Comparison of ENCODE assay signal across 9 mouse cellular contexts in the genomic region with DNA sequence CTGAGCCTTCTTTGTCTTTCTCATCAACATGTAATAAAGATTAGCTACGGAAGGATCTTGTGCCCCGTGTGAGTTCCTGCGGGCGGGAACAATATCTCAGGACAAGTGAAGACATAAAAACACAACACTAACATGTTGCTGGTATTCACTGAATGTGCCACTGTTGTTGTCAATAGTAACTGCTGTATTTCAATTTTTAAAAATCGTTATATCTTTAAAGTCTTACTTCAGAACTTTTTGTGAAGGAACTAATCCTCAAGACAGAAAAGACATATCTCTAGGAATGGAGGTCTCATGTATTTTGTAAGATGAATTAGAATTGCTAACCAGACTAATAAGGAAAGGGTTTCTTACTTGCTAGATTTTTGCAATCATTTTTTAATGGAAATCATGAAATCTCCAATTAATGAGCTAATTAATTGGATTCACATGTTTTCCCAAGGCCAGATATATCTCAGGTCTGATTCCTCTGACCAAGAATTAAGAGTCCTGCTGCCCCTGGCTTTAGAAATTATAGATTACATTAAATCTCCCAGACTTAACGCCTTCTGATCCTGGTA. TPM values are rescaled to one million over a fixed set of nuclear protein-coding genes. Genes with fewer than 3 reads are reported as not detected.
DNase-seq lines count a peak whose midpoint lies in the region; TF ChIP-seq lines count a peak whose summit lies in the region.
"Had no signal": no experiment of that assay in that cellular context is flagged by ENCODE, and none has a peak within 500 bp of the region (broad histone marks: within the 10 kb centered on the region; RNA-seq: fewer than 3 reads in every experiment).

No protein-coding gene starts in this region.

- no peak for DNase-seq in heart, embryonic 10.5 days (ENCODE audit: low spot score)
- no peak for DNase-seq in heart, adult 2 months
- no peak for DNase-seq in CH12.LX (ENCODE audit: extremely low read depth)
- DNase-seq in hindbrain, embryonic 10.5 days (ENCODE audit: low spot score) = no peak
- DNase-seq in spleen, postnatal 4 days (ENCODE audit: low spot score in 2 of 2) = no peak
- no peak for DNase-seq in thymus, adult 18-20 months
- DNase-seq in urinary bladder, postnatal 25 days (ENCODE audit: low spot score) = no peak

- H3K27me3 ChIP-seq in heart, embryonic 10.5 days (ENCODE audit: insufficient read depth, poor library complexity, severe bottlenecking) = no peaks in the 10 kb centered on the region
- no peaks in the 10 kb centered on the region for H3K27me3 ChIP-seq in heart, adult 2 months (ENCODE audit: control insufficient read depth, insufficient read depth, low read length)
- no peaks in the 10 kb centered on the region for H3K27me3 ChIP-seq in CH12.LX (replicated peaks)
- H3K27me3 ChIP-seq in hindbrain, embryonic 10.5 days (ENCODE audit: insufficient read depth, poor library complexity, severe bottlenecking) = no peaks in the 10 kb centered on the region

- intact Hi-C loops in heart, adult 2 months (cut with DNase I) = loop anchor here (10.0 kb wide), 1 partner anchor 54 kb away; a partner anchor contains a TSS

- WGBS in heart, embryonic 10.5 days = 42% methylated on average over 6 of the region's 6 CpGs
- WGBS in heart, adult 2 months = 24% methylated on average over 6 of the region's 6 CpGs
- WGBS in hindbrain, embryonic 10.5 days = 46% methylated on average over 6 of the region's 6 CpGs
- WGBS in macrophage (ENCODE audit: missing documents) = 45% methylated on average over 6 of the region's 6 CpGs

- TF ChIP-seq RAD21 in CH12.LX (IDR thresholded peaks at IDR 0.05; ENCODE audit: low read depth, low read length) = no peak

- H3K27ac ChIP-seq in heart, embryonic 10.5 days = no peak overlapping the region
- H3K27ac ChIP-seq in heart, adult 2 months = no peak overlapping the region
- H3K27ac ChIP-seq in CH12.LX (ENCODE audit: insufficient read depth, low read depth) (no peak overlapping the region), macrophage (no peak overlapping the region)
- peak overlapping the region; percentile 74; the same call in 1 of the 2 replicates for H3K27ac ChIP-seq in hindbrain, embryonic 10.5 days

- H3K4me3 ChIP-seq in heart, embryonic 10.5 days = peak overlapping the region; percentile 39
- no peak overlapping the region for H3K4me3 ChIP-seq in heart, adult 2 months
- H3K4me3 ChIP-seq in CH12.LX (replicated peaks in 1 of 3; ENCODE audit: low read depth in 2 of 3, low read length in 2 of 3, poor library complexity in 1 of 3) (no peak overlapping the region), macrophage (ENCODE audit: inconsistent target) (0 out of 2 replicates have a peak overlapping the region, but pooled peaks have one; percentile 1)
- H3K4me3 ChIP-seq in hindbrain, embryonic 10.5 days = peak overlapping the region; percentile 39

- dilution Hi-C loops in CH12.LX (cut with MboI; ENCODE audit: extremely low pct_ligation_motif_present, extremely low pct_unique_long_range_greater_than_20kb, low sequenced_read_pairs) = no loop called here

- no peak for TF ChIP-seq CTCF in heart, adult 2 months (IDR thresholded peaks at IDR 0.05)
- no peak for TF ChIP-seq CTCF in CH12.LX (conservative IDR thresholded peaks at IDR 0.05 in 1 of 2, IDR thresholded peaks at IDR 0.05 in 1 of 2; ENCODE audit: low read depth in 2 of 2, low read length in 2 of 2)

- no peak for TF ChIP-seq EP300 in heart, adult 2 months (IDR thresholded peaks at IDR 0.05; ENCODE audit: insufficient read depth, low read depth, low read length)
- TF ChIP-seq EP300 in CH12.LX (IDR thresholded peaks at IDR 0.05; ENCODE audit: low read length) = no peak

- no peaks in the 10 kb centered on the region for H3K9me3 ChIP-seq in heart, embryonic 10.5 days
- no peaks in the 10 kb centered on the region for H3K9me3 ChIP-seq in CH12.LX (replicated peaks; ENCODE audit: low read length)
- no peaks in the 10 kb centered on the region for H3K9me3 ChIP-seq in hindbrain, embryonic 10.5 days

- H3K4me2 ChIP-seq in CH12.LX (ENCODE audit: insufficient read depth, low read depth, poor library complexity, severe bottlenecking) = peak overlapping the region; percentile 47

- in situ Hi-C loops in CH12.LX (cut with MboI; ENCODE audit: low pct_ligation_motif_present, low pct_unique_long_range_greater_than_20kb, low sequenced_read_pairs) = no loop called here

- no peaks in the 10 kb centered on the region for H3K4me1 ChIP-seq in heart, embryonic 10.5 days
- H3K4me1 ChIP-seq in heart, adult 2 months (ENCODE audit: control insufficient read depth, insufficient read depth, low read length) = no peaks in the 10 kb centered on the region
- 0 out of 4 replicates have a peak, but pooled peaks cover 0 to 2% of the 10 kb centered on the region in 2 experiments for H3K4me1 ChIP-seq in CH12.LX (ENCODE audit: control insufficient read depth in 1 of 2, insufficient read depth in 2 of 2)
- 0 out of 2 replicates have a peak, but pooled peaks cover 4% of the 10 kb centered on the region for H3K4me1 ChIP-seq in hindbrain, embryonic 10.5 days (replicated peaks)

- H3K9ac ChIP-seq in heart, adult 2 months (ENCODE audit: low read depth, low read length) = no peak overlapping the region
- no peak overlapping the region for H3K9ac ChIP-seq in CH12.LX (ENCODE audit: insufficient read depth, low read depth)

- TF ChIP-seq POLR2A in heart, adult 2 months (IDR thresholded peaks at IDR 0.05; ENCODE audit: insufficient read depth, low read depth, low read length) = no peak
- TF ChIP-seq POLR2A in CH12.LX (IDR thresholded peaks at IDR 0.05; ENCODE audit: low read depth, low read length) = no peak

- no peaks in the 10 kb centered on the region for H3K79me2 ChIP-seq in heart, adult 2 months (replicated peaks; ENCODE audit: control insufficient read depth, insufficient read depth, low read length)
- no peaks in the 10 kb centered on the region for H3K79me2 ChIP-seq in CH12.LX (replicated peaks; ENCODE audit: control insufficient read depth, extremely low read depth, insufficient read depth, poor library complexity, severe bottlenecking)
- H3K79me2 ChIP-seq in macrophage (ENCODE audit: inconsistent target) = no peaks in the 10 kb centered on the region

- no peaks in the 10 kb centered on the region for H3K36me3 ChIP-seq in heart, embryonic 10.5 days
- H3K36me3 ChIP-seq in heart, adult 2 months (ENCODE audit: control insufficient read depth, insufficient read depth, low read length) = no peaks in the 10 kb centered on the region
- no peaks in the 10 kb centered on the region for H3K36me3 ChIP-seq in CH12.LX (replicated peaks in 1 of 2; ENCODE audit: control insufficient read depth in 1 of 2, insufficient read depth in 1 of 2, low read length in 1 of 2)
- H3K36me3 ChIP-seq in hindbrain, embryonic 10.5 days = no peaks in the 10 kb centered on the region
- no peaks in the 10 kb centered on the region for H3K36me3 ChIP-seq in macrophage (ENCODE audit: inconsistent target)

TF ChIP-seq in CH12.LX, 34 proteins besides CTCF, POLR2A, EP300 and RAD21:
- TF ChIP-seq POLR2AphosphoS2 (IDR thresholded peaks at IDR 0.05; ENCODE audit: low read depth, low read length) = no peak
- TF ChIP-seq ETS1 (conservative IDR thresholded peaks at IDR 0.05; ENCODE audit: low read depth, low read length) = no peak
- no peak for TF ChIP-seq JUN (IDR thresholded peaks at IDR 0.05; ENCODE audit: insufficient read depth, low read depth, low read length)
- no peak for TF ChIP-seq TBP (conservative IDR thresholded peaks at IDR 0.05; ENCODE audit: low read depth, low read length)
- TF ChIP-seq CHD1 (IDR thresholded peaks at IDR 0.05; ENCODE audit: low read depth, low read length) = no peak
TF ChIP-seq in CH12.LX: peak in this region for 0.

RNA-seq across cellular contexts. Expression of a gene that starts 21.2 kb away (rescaled TPM):
- not detected in 2 replicates for polyA plus RNA-seq in heart, embryonic 10.5 days (2016; fragmentation: Nextera tagmentation; extraction: Ambion mirVana)
- not detected for total RNA-seq in heart, adult 2 months (2021)
- polyA plus RNA-seq in heart, adult 2 months (2012; rRNA removed) = not detected in 2 replicates
- total RNA-seq in CH12.LX (2012; rRNA removed) (not detected in 2 replicates), CH12.LX (2014; rRNA removed) (not detected in 2 replicates)
- polyA plus RNA-seq in CH12.LX (2012; ENCODE audit: insufficient read length, low read depth) (not detected in 2 replicates), macrophage (2018) (not detected in 3 replicates)
- polyA plus RNA-seq in hindbrain, embryonic 10.5 days (2016; fragmentation: Nextera tagmentation; extraction: Ambion mirVana) = 0.17 TPM in 1 of 2 replicates, not detected in the other
- total RNA-seq in macrophage (2018; cell fraction: chromatin; rRNA removed) = not detected
- not detected for total RNA-seq in macrophage (2018; cell fraction: cytosol; rRNA removed)
- total RNA-seq in macrophage (2018; cell fraction: nucleus; rRNA removed) = not detected
- polyA plus RNA-seq: inflammation-experienced regulatory T-cells, adult 6 months had no signal

RNA-seq across cellular contexts. Expression of a gene that starts 24.5 kb away (rescaled TPM):
- polyA plus RNA-seq in heart, embryonic 10.5 days (2016; fragmentation: Nextera tagmentation; extraction: Ambion mirVana) = 0.21 and 0.23 TPM in 2 replicates
- not detected for total RNA-seq in heart, adult 2 months (2021)
- not detected in 2 replicates for polyA plus RNA-seq in heart, adult 2 months (2012; rRNA removed)
- 0.08 TPM in 1 of 2 replicates, not detected in the other for total RNA-seq in CH12.LX (2012; rRNA removed)
- total RNA-seq in CH12.LX (2014; rRNA removed) = 0.21 and 0.50 TPM in 2 replicates
- 0.31 and 0.51 TPM in 2 replicates for polyA plus RNA-seq in CH12.LX (2012; ENCODE audit: insufficient read length, low read depth)
- 0.42 and 0.54 TPM in 2 replicates for polyA plus RNA-seq in hindbrain, embryonic 10.5 days (2016; fragmentation: Nextera tagmentation; extraction: Ambion mirVana)
- total RNA-seq in macrophage (2018; cell fraction: chromatin; rRNA removed) = under 1 TPM in 1 of 26 experiments, not detected in 25; 0.33 TPM
- total RNA-seq in macrophage (2018; cell fraction: cytosol; rRNA removed) = not detected
- total RNA-seq in macrophage (2018; cell fraction: nucleus; rRNA removed) = not detected
- not detected in 3 replicates for polyA plus RNA-seq in macrophage (2018)
- polyA plus RNA-seq: inflammation-experienced regulatory T-cells, adult 6 months had no signal

RNA-seq across cellular contexts. Expression of a gene that starts 55.8 kb away (rescaled TPM):
- polyA plus RNA-seq in heart, embryonic 10.5 days (2016; fragmentation: Nextera tagmentation; extraction: Ambion mirVana) = not detected in 2 replicates
- not detected for total RNA-seq in heart, adult 2 months (2021)
- not detected in 2 replicates for polyA plus RNA-seq in heart, adult 2 months (2012; rRNA removed)
- not detected in 2 replicates for total RNA-seq in CH12.LX (2012; rRNA removed)
- total RNA-seq in CH12.LX (2014; rRNA removed) = not detected in 2 replicates
- polyA plus RNA-seq in CH12.LX (2012; ENCODE audit: insufficient read length, low read depth) = not detected in 2 replicates
- polyA plus RNA-seq in hindbrain, embryonic 10.5 days (2016; fragmentation: Nextera tagmentation; extraction: Ambion mirVana) = not detected in 2 replicates
- total RNA-seq in macrophage (2018; cell fraction: chromatin; rRNA removed) = not detected
- not detected for total RNA-seq in macrophage (2018; cell fraction: cytosol; rRNA removed)
- total RNA-seq in macrophage (2018; cell fraction: nucleus; rRNA removed) = not detected
- polyA plus RNA-seq in macrophage (2018) = not detected in 3 replicates
- polyA plus RNA-seq: inflammation-experienced regulatory T-cells, adult 6 months had no signal

Comparison
In these comparisons a context has a peak if more than half of its experiments do, and no peak if none do; other contexts are left out.
1. H3K4me3 ChIP-seq: peak in heart, embryonic 10.5 days (single experiment), hindbrain, embryonic 10.5 days (single experiment) and macrophage (single experiment); none in heart, adult 2 months (single experiment) and CH12.LX (0 of 3).